Mouse (Mus musculus) midbrain, postnatal 0 days (tissue): ENCODE measurements around the gene Pik3ip1. TPM values are rescaled to one million over a fixed set of nuclear protein-coding genes. Genes with fewer than 3 reads are reported as not detected.

Source experiments
- ATAC-seq: fragments of 200-750 bp; cut with Nextera tagmentation; 2 replicates; pipeline ENCODE4 v1.8.0; 2017; ENCODE audit warnings: moderate number of reproducible peaks, mild to moderate bottlenecking, moderate TSS enrichment, moderate library complexity; ENCODE audit not compliant: low FRiP score
- DNase-seq: peaks from one replicate; pipeline ENCODE4 v3.0.0-alpha.2; 2015; ENCODE audit warnings: low spot score
- H3K27ac ChIP-seq: fragments of 300-500 bp; sonication (generic); 2 replicates; pipeline ENCODE4 v1.5.1; 2014; ENCODE audit warnings: low read depth, mild to moderate bottlenecking, low read length, mixed read lengths
- H3K27me3 ChIP-seq: fragments of 300-500 bp; sonication (generic); 2 replicates; pipeline ENCODE4 v1.6.1; 2014; ENCODE audit warnings: low read length, control low read depth, mixed read lengths; ENCODE audit not compliant: insufficient read depth
- H3K36me3 ChIP-seq: fragments of 300-500 bp; sonication (generic); 2 replicates; pipeline ENCODE4 v1.6.1; 2014; ENCODE audit warnings: low read length, control low read depth, mixed read lengths; ENCODE audit not compliant: insufficient read depth
- H3K4me1 ChIP-seq: fragments of 300-500 bp; sonication (generic); 2 replicates; pipeline ENCODE4 v1.6.1; 2014; ENCODE audit warnings: mild to moderate bottlenecking, control low read depth, antibody characterized with exemption, low read length, mixed read lengths; ENCODE audit not compliant: insufficient read depth
- H3K4me2 ChIP-seq: fragments of 300-500 bp; sonication (generic); 2 replicates; pipeline ENCODE4 v1.6.1; 2014; ENCODE audit warnings: low read depth, mild to moderate bottlenecking, low read length, mixed read lengths; ENCODE audit not compliant: poor library complexity, severe bottlenecking
- H3K4me3 ChIP-seq: fragments of 300-500 bp; sonication (generic); 2 replicates; pipeline ENCODE4 v1.5.1; 2014; ENCODE audit warnings: low read depth, mild to moderate bottlenecking, low read length, moderate library complexity
- H3K9ac ChIP-seq: fragments of 300-500 bp; sonication (generic); replicated peaks from 2 replicates; pipeline ENCODE4 v1.6.1; 2014; ENCODE audit warnings: mild to moderate bottlenecking, low read length, moderate library complexity, mixed read lengths; ENCODE audit not compliant: poor library complexity, severe bottlenecking
- H3K9me3 ChIP-seq: fragments of 300-500 bp; sonication (generic); 2 replicates; pipeline ENCODE4 v1.6.1; 2016; ENCODE audit warnings: low read length, control low read depth
- CTCF ChIP-seq: IDR thresholded peaks from 2 replicates; pipeline ENCODE4 v1.5.1; 2016; ENCODE audit warnings: antibody characterized with exemption, mild to moderate bottlenecking
- WGBS: fragments of 180-500 bp; shearing (Covaris S2); extraction: QIAGEN DNeasy Blood & Tissue Kit; methylation state at CpG from one replicate; pipeline ENCODE4 v1.1.7; 2014; 5-methylcytosine and 5-hydroxymethylcytosine counted together
- polyA plus RNA-seq: library from polyadenylated mRNA; unstranded; fragments of >200 nt; fragmentation: Nextera tagmentation; extraction: Ambion mirVana; gene quantifications from 2 replicates; pipeline ENCODE4 v1.2.1, GENCODE M21; 2015
- total RNA-seq: library from RNA; depleted of rRNA; stranded (reverse); fragments of >200 nt; gene quantifications from 2 replicates; pipeline ENCODE4 v1.2.3, GENCODE M21; 2014

Pik3ip1 gene
- total and polyA plus RNA-seq, 2 experiments from 2014 or later = 34.7 to 43.4 TPM

DNA sequence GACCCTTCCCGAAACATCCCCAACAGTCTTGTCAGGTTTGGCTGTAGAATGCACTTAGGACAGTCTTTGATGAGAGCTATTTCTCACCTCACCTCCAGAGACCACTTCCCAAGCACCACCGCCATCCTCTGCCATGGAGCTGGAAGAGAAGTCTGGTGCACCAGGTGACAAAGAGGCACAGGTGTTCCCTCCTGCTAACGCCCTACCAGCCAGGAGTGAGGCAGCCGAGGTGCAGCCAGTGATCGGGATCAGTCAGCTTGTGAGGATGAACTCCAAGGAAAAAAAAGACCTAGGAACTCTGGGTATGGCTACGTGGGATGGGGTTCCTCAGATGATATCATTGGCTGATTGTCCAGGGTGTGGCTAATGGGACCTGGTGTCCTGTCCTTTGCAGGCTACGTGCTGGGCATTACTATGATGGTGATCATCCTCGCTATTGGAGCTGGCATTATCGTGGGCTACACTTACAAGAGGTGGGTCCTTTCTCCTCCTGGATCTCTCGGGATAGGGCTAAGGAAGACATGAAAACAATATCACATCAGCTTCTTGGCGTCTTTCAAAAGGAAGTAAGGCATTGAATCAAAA, 3.0 kb downstream of the Pik3ip1 start:
- Histone ChIP-seq H3K9ac (no peak overlapping the region), H3K9me3 (no peaks in the 10 kb centered on the region), H3K4me3 (no peak overlapping the region), H3K4me2 (no peak overlapping the region), H3K27me3 (no peaks in the 10 kb centered on the region), H3K36me3 (peaks cover 12% of the 10 kb centered on the region), H3K27ac (0 out of 2 replicates have a peak overlapping the region, but pooled peaks have one; percentile 52), H3K4me1 (peaks cover 7% of the 10 kb centered on the region; the same call in 1 of the 2 replicates)
- TF ChIP-seq CTCF = no peak
- ATAC-seq (no peak), DNase-seq (no peak)
- WGBS = 90% methylated on average over 11 of the region's 11 CpGs

DNA sequence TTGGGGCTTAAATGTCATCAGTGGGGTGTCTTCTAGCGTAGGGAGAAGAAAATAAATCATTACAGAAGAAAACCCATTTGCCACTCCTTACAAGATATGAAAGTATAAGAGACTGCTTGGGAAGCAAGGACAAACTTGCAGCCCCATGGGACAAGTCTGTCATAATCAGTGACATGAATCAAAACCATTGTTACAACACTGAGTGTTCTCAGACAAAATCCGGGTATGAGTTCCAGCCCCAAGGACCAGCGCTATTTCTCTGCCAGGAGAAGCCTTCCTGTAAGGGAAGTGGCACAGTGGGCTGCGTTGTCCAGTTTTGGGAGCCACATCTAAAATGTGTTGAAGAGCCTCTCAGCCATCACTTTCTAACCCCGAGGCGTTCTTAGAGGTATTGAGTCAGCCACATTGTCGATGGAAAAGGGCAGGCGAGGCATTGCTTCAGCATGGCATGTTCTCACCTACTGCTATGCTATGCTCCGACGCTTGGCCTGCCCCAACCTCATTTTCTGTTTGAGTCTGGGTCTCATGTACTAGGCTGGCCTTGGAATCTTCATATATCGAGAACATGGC, 4.0 kb downstream of the Pik3ip1 start:
- TF ChIP-seq CTCF = no peak
- Histone ChIP-seq H3K27me3 (no peaks in the 10 kb centered on the region), H3K4me1 (peaks cover 7% of the 10 kb centered on the region; the same call in 1 of the 2 replicates), H3K4me2 (no peak overlapping the region), H3K4me3 (no peak overlapping the region), H3K9ac (no peak overlapping the region), H3K36me3 (peaks cover 12% of the 10 kb centered on the region), H3K9me3 (no peaks in the 10 kb centered on the region), H3K27ac (no peak overlapping the region)
- DNase-seq (no peak), ATAC-seq (no peak)
- WGBS = 93% methylated on average over 11 of the region's 11 CpGs

DNA sequence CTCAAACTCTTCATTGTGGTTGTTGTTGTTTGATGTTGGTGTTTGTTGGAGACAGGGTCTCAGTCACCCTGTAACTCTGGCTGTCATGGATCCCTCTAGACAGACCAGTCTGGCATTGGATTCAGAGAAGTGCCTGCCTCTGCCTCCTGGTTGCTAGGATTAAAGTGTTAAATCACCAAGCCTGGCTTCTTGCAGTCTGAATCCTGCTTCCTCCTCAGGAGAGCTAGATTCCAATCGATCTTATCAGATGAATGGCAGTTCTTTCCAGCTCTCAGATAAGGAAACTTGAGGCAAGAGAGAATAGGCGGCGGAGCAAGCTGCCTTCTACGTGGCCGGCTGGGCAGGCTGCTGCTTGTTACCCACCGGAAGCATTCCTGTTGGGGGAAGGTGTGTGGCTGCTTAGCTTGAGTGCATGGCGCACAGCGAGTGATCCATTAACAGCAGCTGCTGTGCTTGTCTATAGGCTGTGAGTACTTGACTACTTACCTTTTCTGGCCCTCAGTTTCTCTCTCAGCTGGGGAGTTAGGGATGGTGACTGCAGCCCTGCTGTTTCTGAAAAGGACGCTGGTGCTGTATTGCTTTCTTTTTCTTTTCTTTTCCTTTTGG, 4.6 kb downstream of the Pik3ip1 start:
- Histone ChIP-seq H3K4me2 (no peak overlapping the region), H3K27ac (no peak overlapping the region), H3K9me3 (no peaks in the 10 kb centered on the region), H3K4me1 (peaks cover 7% of the 10 kb centered on the region; the same call in 1 of the 2 replicates), H3K36me3 (peaks cover 12% of the 10 kb centered on the region), H3K4me3 (no peak overlapping the region), H3K27me3 (no peaks in the 10 kb centered on the region), H3K9ac (no peak overlapping the region)
- TF ChIP-seq CTCF = no peak
- no peak for ATAC-seq
- DNase-seq = no peak
- WGBS = 54% methylated on average over 9 of the region's 9 CpGs

DNA sequence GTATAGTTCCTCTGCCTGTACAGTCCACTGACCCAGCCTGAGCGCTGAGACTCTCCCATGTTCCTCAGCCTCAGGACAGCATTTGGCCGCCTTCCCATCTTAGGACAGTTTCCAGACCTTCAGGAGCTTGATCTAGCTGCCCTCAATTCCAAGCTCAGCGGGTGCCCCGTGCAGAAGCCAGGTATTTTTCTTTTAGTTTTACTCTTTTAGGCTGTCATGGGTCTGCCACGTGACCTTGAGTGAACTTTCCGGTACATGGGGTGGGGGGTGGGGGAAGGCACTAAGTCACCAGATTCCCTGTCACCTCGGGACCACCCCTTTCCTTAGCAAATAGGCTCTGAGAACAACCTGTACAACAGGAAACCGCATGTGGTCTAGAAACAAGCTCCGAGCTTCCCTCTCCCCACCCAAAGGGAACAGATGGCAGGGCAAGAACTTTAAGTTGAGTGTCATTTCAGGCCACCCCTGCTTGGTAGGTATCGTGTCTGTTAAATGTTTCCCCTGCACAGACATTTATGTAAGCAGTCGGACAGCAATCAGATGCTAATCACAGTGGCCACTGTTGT, 5.5 kb downstream of the Pik3ip1 start:
- H3K4me3 ChIP-seq = no peak overlapping the region
- H3K36me3 ChIP-seq = peaks cover 12% of the 10 kb centered on the region
- ATAC-seq = no peak
- no peaks in the 10 kb centered on the region for H3K9me3 ChIP-seq
- no peak for TF ChIP-seq CTCF
- no peak overlapping the region for H3K4me2 ChIP-seq
- H3K27me3 ChIP-seq = no peaks in the 10 kb centered on the region
- peaks cover 7% of the 10 kb centered on the region; the same call in 1 of the 2 replicates for H3K4me1 ChIP-seq
- H3K9ac ChIP-seq = no peak overlapping the region
- no peak for DNase-seq
- H3K27ac ChIP-seq = no peak overlapping the region
- 54% methylated on average over 11 of the region's 11 CpGs for WGBS

DNA sequence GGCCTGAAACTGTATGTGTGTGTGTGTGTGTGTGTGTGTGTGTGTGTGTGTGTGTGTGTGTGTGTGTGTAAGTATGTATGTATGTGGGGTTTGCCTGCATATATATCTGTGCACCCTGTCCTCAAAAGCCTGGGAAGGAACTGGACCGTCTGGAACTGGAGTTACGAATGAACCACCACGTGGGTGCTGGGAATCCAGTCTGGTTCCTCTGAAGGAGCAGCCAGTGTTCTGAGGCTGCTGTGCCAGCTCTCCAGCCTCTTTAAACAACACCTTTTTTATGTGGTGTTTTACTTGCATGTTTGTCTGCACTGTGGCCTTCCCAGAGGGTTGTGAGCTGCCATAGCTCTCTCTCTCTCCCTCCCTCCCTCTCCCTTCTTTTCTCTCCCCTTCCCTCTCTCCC, 6.4 kb downstream of the Pik3ip1 start:
- ATAC-seq = no peak
- H3K27ac ChIP-seq = no peak overlapping the region
- peaks cover 17% of the 10 kb centered on the region for H3K36me3 ChIP-seq
- no peak overlapping the region for H3K4me2 ChIP-seq
- no peak for TF ChIP-seq CTCF
- H3K27me3 ChIP-seq = no peaks in the 10 kb centered on the region
- H3K4me1 ChIP-seq = peaks cover 7% of the 10 kb centered on the region; the same call in 1 of the 2 replicates
- no peaks in the 10 kb centered on the region for H3K9me3 ChIP-seq
- no peak overlapping the region for H3K9ac ChIP-seq
- WGBS = 71% methylated on average over 3 of the region's 3 CpGs
- DNase-seq = no peak
- no peak overlapping the region for H3K4me3 ChIP-seq
